Mouse (Mus musculus) brown adipose tissue, adult 24 weeks (tissue): ENCODE results near the gene Iah1. TPM values are rescaled to one million over a fixed set of nuclear protein-coding genes. Genes with fewer than 3 reads are reported as not detected.
A peak's percentile ranks its signal among the peaks of the same experiment; 100 is the strongest.

ENCODE experiments used
- H3K27ac ChIP-seq: fragments of 200-500 bp; replicated peaks from 2 replicates; pipeline ENCODE4 v1.5.1; 2012; ENCODE audit warnings: low read depth, mild to moderate bottlenecking, low read length
- H3K4me1 ChIP-seq: fragments of 200-500 bp; 2 replicates; pipeline ENCODE4 v1.6.1; 2012; ENCODE audit warnings: low read length, mixed read lengths; ENCODE audit not compliant: control insufficient read depth, insufficient read depth, insufficient read length
- H3K4me3 ChIP-seq: fragments of 200-500 bp; 2 replicates; pipeline ENCODE4 v1.5.1; 2012; ENCODE audit warnings: low read depth, mild to moderate bottlenecking, low read length, moderate library complexity; ENCODE audit not compliant: insufficient read depth
- polyA plus RNA-seq: library from polyadenylated mRNA; stranded (reverse); fragments of >200 nt; gene quantifications from 2 replicates; pipeline ENCODE4 v1.2.4, GENCODE M21; 2012; ENCODE audit not compliant: missing spikeins, insufficient read depth, insufficient read length

The Iah1 gene
- polyA plus RNA-seq, 1 experiment, result 84.5 TPM

DNA sequence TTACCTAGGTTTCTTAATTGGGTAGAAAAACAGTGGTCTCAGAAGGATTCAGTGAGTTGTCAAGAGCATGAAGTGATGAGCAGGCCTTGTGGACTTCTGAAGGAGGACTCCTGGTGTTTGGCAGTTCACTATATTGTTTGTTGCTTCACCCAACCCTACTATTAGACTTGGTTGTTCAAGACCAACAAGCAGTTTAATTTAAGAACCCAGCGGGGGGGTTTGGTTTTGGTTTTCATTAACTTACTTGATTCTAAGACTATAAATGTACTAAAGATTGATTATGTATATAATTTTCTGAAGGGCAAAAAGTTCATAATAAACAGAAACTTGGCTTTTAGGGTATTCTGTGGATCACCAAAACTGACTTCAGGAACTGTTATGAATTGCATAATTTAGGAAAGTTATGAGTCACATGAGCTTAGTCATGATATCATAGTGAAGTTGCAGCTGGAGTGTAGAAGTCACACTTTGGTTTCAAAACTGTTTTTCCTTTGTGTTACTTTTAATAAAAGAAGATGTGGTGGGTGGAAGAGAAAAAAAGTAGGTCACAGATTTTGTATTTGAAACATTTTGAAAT, 53.9 kb downstream of the Iah1 start:
- Histone ChIP-seq H3K4me1 (no peaks in the 10 kb centered on the region; the same call in 1 of the 2 replicates), H3K27ac (peak overlapping the region; percentile 60), H3K4me3 (no peak overlapping the region)

DNA sequence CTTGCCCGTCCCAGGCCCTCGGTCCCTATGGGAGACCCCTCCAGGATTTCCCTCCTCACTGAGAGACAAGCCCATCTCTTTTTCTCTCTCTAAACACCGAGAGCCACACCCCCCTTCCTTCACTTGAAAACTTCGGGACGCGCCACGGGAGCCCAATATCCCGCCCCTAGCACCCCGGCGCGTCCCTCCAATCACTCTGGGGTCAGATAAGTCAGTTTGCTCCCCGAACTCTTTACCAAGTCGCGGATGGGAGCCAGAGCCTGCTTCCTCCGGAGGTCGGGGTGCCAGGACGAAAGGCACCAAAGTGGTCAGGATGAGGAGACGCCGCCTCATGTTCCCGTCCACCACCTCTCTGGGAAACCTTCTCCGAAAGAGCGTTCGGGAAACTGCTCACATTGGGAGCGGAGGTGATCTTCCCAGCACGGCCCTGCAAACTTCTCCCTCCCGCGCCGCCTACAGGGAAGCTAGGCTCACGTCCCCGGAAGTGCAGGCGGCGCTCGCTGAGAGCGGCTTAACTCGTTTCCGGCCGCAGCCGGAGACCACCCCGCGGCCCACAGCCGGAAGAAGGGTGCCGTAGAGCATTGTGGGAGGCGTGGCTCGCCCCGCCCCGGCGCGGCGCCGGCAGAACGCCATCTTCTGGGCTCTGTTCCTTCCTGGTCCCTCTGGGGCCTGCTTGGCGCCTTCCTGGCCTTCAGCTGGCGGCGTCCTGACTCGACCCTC, 57.1 kb downstream of the Iah1 start, which contains the start of gene Adam17:
Adam17 (minus strand) TSS at position 533 of the 720 bp plus-strand sequence.
- Histone ChIP-seq H3K4me1 (no peaks in the 10 kb centered on the region; the same call in 1 of the 2 replicates), H3K4me3 (peak within 1 kb of the TSS; percentile 91), H3K27ac (peak within 1 kb of the TSS; percentile 99)

Other genes with a start within 250 kb of the Iah1 start
- gene Cpsf3, start 31.0 kb upstream of the Iah1 start, polyA plus RNA-seq, result 28.3 and 50.8 TPM in 2 replicates
- 47.8 and 56.6 TPM in 2 replicates for gene Itgb1bp1, start 30.1 kb upstream of the Iah1 start, polyA plus RNA-seq
- 14.9 and 15.6 TPM in 2 replicates for gene Adam17, start 57.2 kb downstream of the Iah1 start, polyA plus RNA-seq
- gene Ywhaq, start 101.2 kb downstream of the Iah1 start, polyA plus RNA-seq, result 205 and 216 TPM in 2 replicates